Mouse (Mus musculus) spleen, postnatal 10 days (tissue): Measurements from ENCODE around the gene Tnni3k.

ENCODE experiments used
- DNase-seq, 2 experiments: peaks; one replicate each; pipeline ENCODE4 v3.0.0; 2021 to 2022; ENCODE audit warnings: low spot score in 2 of 2

The Tnni3k gene

GRCm38 (mm10) chr3:155055231-155055916 lies at the start of gene Tnni3k:
Tnni3k (minus strand) TSS chr3:155055407.
- no peak for DNase-seq

- DNase-seq, result no peak
These were observed 44.1 kb upstream of the Tnni3k start for GRCm38 (mm10) chr3:155099266-155099665.

GRCm38 (mm10) chr3:155093116-155093956 lies 38.1 kb upstream of the Tnni3k start, which contains the start of the genes Fpgt and Lrriq3:
Fpgt (minus strand) TSS chr3:155093403.
Lrriq3 (plus strand) TSS chr3:155093434.
- peak; percentile 38 to 81 for DNase-seq

- DNase-seq, result no peak
These were observed 36.9 kb upstream of the Tnni3k start for GRCm38 (mm10) chr3:155092081-155092480.

GRCm38 (mm10) chr3:155077908-155078307 lies 22.7 kb upstream of the Tnni3k start:
- DNase-seq, result no peak

- DNase-seq, result no peak
These were observed 4.2 kb upstream of the Tnni3k start for GRCm38 (mm10) chr3:155059449-155059822.

- no peak for DNase-seq
These were observed 3.7 kb upstream of the Tnni3k start for GRCm38 (mm10) chr3:155058800-155059448.

GRCm38 (mm10) chr3:155057566-155057965 lies 2.4 kb upstream of the Tnni3k start:
- no peak for DNase-seq

- no peak for DNase-seq
These were observed 1.4 kb upstream of the Tnni3k start for GRCm38 (mm10) chr3:155056606-155057005.

- DNase-seq, result no peak
These were observed 2.0 kb downstream of the Tnni3k start for GRCm38 (mm10) chr3:155053189-155053588.

GRCm38 (mm10) chr3:155052021-155052420 lies 3.2 kb downstream of the Tnni3k start:
- no peak for DNase-seq

- no peak for DNase-seq
These were observed 16.0 kb downstream of the Tnni3k start for GRCm38 (mm10) chr3:155039012-155039836.

- no peak for DNase-seq
These were observed 20.9 kb downstream of the Tnni3k start for GRCm38 (mm10) chr3:155034323-155034722.

- DNase-seq, result no peak
These were observed 25.0 kb downstream of the Tnni3k start for GRCm38 (mm10) chr3:155030200-155030599.

- no peak for DNase-seq
These were observed 52.4 kb downstream of the Tnni3k start for GRCm38 (mm10) chr3:155002781-155003180.

GRCm38 (mm10) chr3:155001056-155001455 lies 54.2 kb downstream of the Tnni3k start:
- no peak for DNase-seq

- DNase-seq, result no peak
These were observed 62.5 kb downstream of the Tnni3k start for GRCm38 (mm10) chr3:154992678-154993077.

GRCm38 (mm10) chr3:154979101-154979500 lies 76.1 kb downstream of the Tnni3k start:
- no peak for DNase-seq

GRCm38 (mm10) chr3:154971626-154972025 lies 83.6 kb downstream of the Tnni3k start:
- no peak for DNase-seq

- no peak for DNase-seq
These were observed 84.2 kb downstream of the Tnni3k start for GRCm38 (mm10) chr3:154970981-154971380.

- no peak for DNase-seq
These were observed 93.9 kb downstream of the Tnni3k start for GRCm38 (mm10) chr3:154961284-154961683.
